Mouse (Mus musculus): Measurements from ENCODE around the gene Srcin1.

Srcin1 gene

DNA sequence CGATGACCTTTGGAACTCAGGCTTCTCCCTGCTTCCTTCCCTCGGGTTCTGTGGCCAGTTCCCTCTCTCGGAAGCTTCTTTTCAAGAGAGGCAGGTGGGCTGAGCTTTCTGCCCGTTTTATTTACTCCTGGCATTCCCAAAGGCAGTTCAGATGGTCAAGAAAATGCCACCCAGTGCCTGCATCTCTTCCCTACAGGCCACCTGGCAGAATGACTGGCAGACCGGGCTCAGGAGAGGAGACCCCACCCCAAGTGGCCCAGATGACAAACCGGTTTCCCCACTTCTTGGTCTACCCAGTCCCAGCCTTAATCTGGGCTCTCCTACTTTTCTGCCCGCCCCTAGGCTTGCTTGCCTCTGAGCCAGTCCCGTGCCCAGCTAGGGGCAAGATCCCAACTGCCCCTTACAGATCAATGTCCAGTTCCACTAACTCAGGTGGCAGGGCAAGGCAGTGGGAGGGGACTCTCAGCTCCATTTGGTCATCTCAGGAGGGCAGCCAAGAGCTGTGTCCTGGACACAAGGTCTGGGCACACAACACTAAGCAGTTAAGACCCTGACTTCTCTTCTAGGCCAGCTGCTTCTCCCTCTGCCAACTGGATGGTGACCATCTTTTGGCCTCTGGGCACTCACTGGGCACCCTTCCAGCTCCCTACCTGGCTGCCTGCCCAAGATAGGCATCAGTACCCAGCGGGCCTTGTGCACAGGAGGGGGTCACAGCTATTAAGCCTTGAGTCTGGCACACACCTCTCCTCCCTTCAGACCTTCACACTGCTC lies at the start of gene Srcin1:
Gene Srcin1 (minus strand): TSS at position 51 of the 771 bp plus-strand sequence.
- CTCF ChIA-PET = interaction anchor here (0.9 to 1.0 kb wide), 2 partner anchors 44 to 95 kb away, joined by 3 to 8 read pairs; no protein-coding TSS in a partner anchor

DNA sequence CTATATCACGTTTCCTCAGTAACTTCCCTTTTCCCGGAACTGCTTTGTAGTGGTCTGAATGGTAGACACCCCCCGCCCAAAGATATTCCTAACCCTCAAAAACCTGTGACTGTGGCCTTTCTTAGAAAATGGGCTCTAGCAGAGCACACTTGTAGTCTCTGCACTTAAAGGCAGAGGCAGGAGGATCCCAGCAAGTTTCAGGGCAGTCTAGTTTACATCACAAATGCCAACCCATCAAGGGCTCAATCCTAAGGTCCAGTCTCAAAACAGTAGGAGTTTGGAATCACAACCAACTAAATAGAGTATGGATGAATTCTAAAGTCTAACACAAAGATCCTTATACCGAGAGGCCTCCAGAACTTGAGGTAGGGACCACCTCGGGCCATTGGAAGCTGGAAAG lies 49.6 kb upstream of the Srcin1 start:
- CTCF ChIA-PET = interaction anchor here (0.5 kb wide), 1 partner anchor 10 kb away, joined by 3 read pairs; no protein-coding TSS in a partner anchor

GRCm38 (mm10) chr11:97623166-97623565 lies 47.2 kb upstream of the Srcin1 start:
- CTCF ChIA-PET = no interaction called here

DNA sequence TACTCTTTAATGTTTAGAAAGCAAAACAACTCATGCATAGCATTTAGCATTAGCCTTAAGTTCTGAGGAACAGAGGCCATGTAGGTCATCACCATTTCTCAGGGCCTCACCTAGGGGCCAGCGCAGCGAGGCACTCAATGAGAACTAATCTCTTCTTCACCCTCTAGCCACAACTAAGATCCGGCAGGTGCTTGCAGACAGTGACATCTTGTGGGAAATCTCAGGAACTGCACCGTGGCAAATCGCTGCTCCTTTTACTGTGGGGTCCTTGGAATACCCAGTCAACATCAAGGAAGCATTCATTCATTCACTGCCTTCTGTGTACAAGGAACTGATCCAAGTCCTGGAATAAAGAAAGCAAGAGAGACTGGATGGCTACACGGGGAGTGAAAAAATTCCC lies 46.5 kb upstream of the Srcin1 start:
- CTCF ChIA-PET = no interaction called here

GRCm38 (mm10) chr11:97619391-97619795 lies 43.4 kb upstream of the Srcin1 start:
- CTCF ChIA-PET = interaction anchor here (0.6 kb wide), 1 partner anchor 82 kb away, joined by 3 read pairs; no protein-coding TSS in a partner anchor

DNA sequence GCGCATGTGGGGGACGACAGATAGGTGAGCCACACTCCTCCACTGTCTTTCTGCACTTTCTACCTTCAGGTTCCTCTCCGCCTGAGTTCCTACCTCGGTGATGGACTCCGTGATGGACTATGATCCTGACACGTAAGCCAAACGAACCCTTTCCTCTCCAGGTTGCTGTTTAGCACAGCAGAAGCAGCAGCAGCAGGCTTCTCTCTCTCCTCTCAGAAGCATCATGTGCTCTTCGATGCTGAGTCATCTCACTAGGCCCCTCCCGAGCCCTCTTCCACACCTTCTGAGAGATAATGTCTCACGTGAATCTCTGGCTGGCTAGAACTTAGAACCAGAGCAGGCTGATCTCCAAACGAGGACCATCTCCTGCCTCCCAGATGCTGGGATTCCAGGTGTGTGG lies 42.4 kb upstream of the Srcin1 start:
- CTCF ChIA-PET = interaction anchor here (0.6 kb wide), 1 partner anchor 8 kb away, joined by 5 read pairs; no protein-coding TSS in a partner anchor

GRCm38 (mm10) chr11:97615276-97615675 lies 39.3 kb upstream of the Srcin1 start:
- CTCF ChIA-PET = no interaction called here

DNA sequence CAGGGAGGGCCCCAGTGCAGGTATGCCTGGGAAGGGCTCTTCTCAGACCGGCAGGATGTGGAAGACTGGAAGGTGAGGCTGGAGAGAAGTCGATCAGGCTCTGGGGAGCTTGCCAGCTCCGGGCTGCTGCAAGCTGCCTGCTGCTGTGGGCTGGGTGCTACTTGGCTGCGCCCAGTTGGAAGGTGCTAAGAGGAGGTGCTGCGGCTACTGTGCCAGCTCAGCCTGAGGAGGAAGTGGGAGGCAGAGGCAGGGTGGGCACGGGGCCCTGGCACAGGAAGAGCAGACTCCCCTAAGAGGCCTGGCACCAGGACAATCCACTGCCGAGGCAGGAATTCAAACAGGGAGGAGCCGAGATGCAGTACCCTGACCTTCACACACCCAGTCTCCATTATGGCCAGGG lies 35.1 kb upstream of the Srcin1 start:
- CTCF ChIA-PET = no interaction called here

GRCm38 (mm10) chr11:97609743-97610142 lies 33.8 kb upstream of the Srcin1 start:
- CTCF ChIA-PET = no interaction called here

DNA sequence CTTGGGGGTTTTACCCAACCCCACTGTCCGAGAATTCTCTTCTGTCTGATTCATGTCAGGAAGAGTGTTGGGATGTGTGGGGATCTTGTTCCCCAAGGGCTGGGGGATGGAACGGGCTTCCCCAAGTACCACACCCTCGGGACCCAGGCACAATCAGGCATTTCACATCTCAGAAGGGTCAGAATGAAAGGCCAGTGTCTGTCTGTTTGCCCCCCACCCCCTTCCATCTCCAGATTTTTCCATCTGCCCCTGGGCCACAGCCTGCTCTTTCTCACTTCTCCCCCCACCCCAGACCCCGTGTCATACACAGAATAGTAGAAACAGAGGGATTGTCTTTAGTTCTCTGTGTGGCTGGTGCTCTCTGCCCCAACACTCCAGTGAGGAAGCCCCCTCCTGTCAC lies 32.9 kb upstream of the Srcin1 start:
- CTCF ChIA-PET = no interaction called here

DNA sequence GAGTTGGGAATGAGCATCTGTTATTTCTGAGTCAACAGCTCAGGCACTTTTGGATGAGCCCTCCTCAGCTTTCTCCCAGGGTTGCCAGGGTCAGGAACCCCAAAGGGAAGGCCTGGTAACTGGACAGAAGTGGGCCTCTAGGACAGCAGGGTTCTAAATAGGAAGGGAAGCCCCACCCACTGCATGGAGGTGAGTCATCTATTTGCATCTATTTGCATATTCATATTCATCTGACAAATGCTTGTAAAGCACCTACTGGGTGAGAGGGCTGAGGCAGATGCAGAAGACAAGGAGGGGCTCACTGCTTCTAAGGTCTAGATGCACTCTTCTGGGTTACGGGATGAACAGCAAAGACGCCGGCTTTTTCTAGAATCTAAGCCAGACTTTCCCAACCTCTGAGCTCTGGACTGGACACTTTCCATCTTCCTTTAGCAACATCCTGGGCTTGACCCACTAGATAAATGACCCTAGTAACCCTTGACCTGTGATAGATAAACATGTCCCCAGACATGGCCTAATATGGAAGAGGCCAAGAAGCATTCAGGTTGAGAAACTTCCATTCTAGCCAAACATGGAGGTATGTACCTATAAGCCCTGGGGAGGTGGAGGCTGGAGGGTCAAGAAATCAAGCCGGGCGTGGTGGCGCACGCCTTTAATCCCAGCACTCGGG lies 31.2 kb upstream of the Srcin1 start:
- CTCF ChIA-PET = interaction anchor here (0.6 kb wide), 1 partner anchor 14 kb away, joined by 5 read pairs; no protein-coding TSS in a partner anchor

DNA sequence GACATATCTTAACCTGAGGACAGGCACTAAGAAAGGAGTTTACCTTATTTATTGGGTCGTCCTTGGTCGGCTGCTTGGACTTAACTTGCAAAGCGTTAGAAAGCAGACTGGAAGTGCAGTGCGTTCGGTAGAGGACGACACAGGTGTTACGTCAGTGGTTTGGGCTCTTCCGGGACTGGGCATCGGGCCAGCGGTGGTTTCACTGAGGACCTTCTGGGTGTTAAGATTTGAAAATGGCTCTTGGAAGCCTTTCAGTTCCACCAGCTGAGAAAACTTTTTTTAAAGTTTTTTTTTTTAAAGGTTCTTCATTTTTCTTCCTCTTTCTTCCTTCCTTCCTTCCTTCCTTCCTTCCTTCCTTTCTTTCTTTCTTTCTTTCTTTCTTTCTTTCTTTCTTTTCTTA lies 27.9 kb upstream of the Srcin1 start:
- CTCF ChIA-PET = no interaction called here

GRCm38 (mm10) chr11:97602223-97602622 lies 26.2 kb upstream of the Srcin1 start:
- CTCF ChIA-PET = no interaction called here

- CTCF ChIA-PET = no interaction called here
These were observed 23.1 kb upstream of the Srcin1 start for GRCm38 (mm10) chr11:97599104-97599503.

DNA sequence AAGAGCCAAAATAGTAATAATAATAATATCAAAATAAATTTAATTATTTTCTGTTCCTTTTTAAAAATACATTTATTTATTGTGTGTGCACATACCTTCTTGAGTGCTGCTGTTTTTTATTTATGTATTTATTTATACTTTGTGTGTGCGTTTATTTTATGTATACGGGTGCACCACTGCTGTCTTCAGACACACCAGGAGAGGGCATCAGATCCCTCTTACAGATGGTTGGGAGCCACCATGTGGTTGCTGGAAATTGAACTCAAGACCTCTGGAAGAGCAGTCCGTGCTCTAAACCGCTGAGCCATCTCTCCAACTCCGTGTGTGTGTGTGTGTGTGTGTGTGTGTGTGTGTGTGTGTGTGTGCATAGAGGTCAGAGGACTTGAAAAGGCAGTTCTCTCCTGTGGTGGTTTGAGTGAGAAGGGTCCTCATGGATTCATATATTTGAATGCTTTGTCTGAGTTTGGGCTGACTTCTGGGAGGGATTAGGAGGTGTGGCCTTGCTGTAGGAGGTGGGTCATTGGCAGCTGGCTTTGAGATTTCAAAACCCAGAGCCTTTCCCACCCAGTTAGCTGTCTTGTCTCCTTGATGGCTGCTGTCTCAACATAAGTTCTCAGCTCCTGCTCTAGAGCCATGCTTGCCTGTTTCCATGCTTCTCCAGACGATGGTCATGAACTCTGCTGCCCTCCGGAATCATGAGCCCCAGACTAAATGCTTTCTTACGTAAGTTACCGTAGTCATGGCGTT lies 22.1 kb upstream of the Srcin1 start:
- CTCF ChIA-PET = no interaction called here

- CTCF ChIA-PET = interaction anchor here (0.6 kb wide), 1 partner anchor 13 kb away, joined by 5 read pairs; no protein-coding TSS in a partner anchor
These were observed 18.1 kb upstream of the Srcin1 start for GRCm38 (mm10) chr11:97594136-97594535.

- CTCF ChIA-PET = no interaction called here
These were observed 15.9 kb upstream of the Srcin1 start for GRCm38 (mm10) chr11:97591910-97592309.

- CTCF ChIA-PET = no interaction called here
These were observed 14.4 kb upstream of the Srcin1 start for GRCm38 (mm10) chr11:97590227-97590960.

GRCm38 (mm10) chr11:97589216-97589615 lies 13.2 kb upstream of the Srcin1 start:
- CTCF ChIA-PET = no interaction called here

GRCm38 (mm10) chr11:97585932-97586331 lies 9.9 kb upstream of the Srcin1 start:
- CTCF ChIA-PET = interaction anchor here (0.5 kb wide), 1 partner anchor 1458 kb away, joined by 3 read pairs; no protein-coding TSS in a partner anchor

GRCm38 (mm10) chr11:97584476-97584875 lies 8.5 kb upstream of the Srcin1 start:
- CTCF ChIA-PET = no interaction called here

Data from spleen, embryonic (tissue).